Mouse (Mus musculus) ES-E14 (cell line): Measurements from ENCODE around the gene Bpgm.

Source experiments
- CHD2 ChIP-seq: IDR thresholded peaks from 2 replicates; pipeline ENCODE4 v1.6.1; 2014; ENCODE audit warnings: mild to moderate bottlenecking, low read depth, low read length, inconsistent platforms
- HCFC1 ChIP-seq: IDR thresholded peaks from 2 replicates; pipeline ENCODE4 v1.6.1; 2012; ENCODE audit warnings: low read length, inconsistent platforms, borderline replicate concordance; ENCODE audit not compliant: insufficient read depth
- MAFK ChIP-seq: IDR thresholded peaks from 2 replicates; pipeline ENCODE4 v1.6.1; 2014; ENCODE audit warnings: mild to moderate bottlenecking, low read depth, low read length, inconsistent platforms; ENCODE audit not compliant: insufficient read depth
- ZC3H11A ChIP-seq: IDR thresholded peaks from 2 replicates; pipeline ENCODE4 v1.6.1; 2012; ENCODE audit warnings: low read depth, mild to moderate bottlenecking, inconsistent platforms, low read length, borderline replicate concordance
- ZNF384 ChIP-seq: IDR thresholded peaks from 2 replicates; pipeline ENCODE4 v1.6.1; 2012; ENCODE audit warnings: low read depth, low read length, inconsistent platforms

GRCm38 (mm10) chr6:34475391-34475790 lies 616 bp upstream of the Bpgm start:
- TF ChIP-seq MAFK (no peak), ZNF384 (no peak), HCFC1 (no peak), ZC3H11A (no peak), CHD2 (no peak)
